Mouse (Mus musculus): ENCODE data around the gene Egfl7.

Egfl7 gene

GRCm38 (mm10) chr2:26571400-26571799 is 8.4 kb upstream of the Egfl7 start:
- DNase-seq, result peak; percentile 49

DNA sequence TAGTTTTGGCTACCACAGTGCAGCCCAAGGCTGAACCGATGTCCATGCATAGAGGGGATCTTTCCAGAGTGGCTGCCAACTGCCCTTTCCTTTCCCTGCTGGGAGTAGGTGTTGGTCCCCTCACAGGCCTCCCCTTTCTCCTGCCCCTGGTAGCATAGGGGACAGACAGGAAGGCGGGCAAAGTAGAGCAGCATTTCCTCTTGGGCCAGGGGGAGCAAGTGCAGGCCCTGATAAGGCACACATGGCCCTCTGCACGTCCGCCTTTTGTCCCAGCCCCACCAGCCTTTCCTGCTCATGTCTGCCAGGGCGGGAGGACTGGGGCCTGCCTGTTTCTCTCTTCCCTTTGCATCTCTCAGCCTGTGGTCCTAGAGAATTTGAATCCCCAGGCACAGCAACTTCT is 8.0 kb upstream of the Egfl7 start:
- DNase-seq, result peak; percentile 69

DNA sequence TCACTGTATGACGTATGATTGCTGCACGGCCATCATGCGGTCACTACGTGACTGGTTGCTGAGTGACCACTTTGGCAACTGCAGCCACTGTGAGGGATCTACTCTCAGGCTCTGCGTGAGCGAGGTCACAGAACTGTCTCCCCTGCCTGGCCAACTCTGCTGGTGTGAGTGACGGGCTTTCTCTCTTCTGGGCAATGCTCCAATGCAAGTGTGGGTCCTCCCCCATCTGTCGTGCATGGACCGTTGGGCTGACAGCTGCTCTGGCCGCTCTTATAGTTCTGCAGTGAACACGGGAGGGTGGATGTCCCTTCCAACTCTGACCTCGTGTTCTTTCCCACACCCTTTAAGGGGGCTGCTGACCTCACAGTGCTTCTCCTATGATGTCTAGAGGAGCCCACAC is 6.4 kb upstream of the Egfl7 start:
- peak; percentile 63 for DNase-seq

DNA sequence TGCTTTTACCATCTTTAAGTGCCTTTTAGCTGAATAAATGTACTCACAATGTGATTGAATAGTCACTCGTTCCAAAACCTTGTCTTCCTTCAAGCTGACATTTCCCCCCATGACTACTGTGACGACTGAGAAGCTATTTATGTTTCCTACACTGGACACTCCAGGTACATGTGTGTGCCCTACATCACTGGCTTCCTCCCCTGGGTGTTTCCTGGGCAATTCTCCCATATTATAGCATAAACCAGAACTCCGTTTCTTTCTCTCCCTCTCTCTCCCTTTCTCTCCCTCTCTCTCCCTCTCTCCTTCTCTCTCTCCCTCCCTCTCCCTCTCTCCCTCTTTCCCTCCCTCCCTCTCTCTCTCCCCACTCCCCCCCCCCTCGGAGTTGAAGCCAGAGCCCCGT is 6.0 kb upstream of the Egfl7 start:
- DNase-seq, result no peak

GRCm38 (mm10) chr2:26574862-26575261 is 5.0 kb upstream of the Egfl7 start:
- no peak for DNase-seq

DNA sequence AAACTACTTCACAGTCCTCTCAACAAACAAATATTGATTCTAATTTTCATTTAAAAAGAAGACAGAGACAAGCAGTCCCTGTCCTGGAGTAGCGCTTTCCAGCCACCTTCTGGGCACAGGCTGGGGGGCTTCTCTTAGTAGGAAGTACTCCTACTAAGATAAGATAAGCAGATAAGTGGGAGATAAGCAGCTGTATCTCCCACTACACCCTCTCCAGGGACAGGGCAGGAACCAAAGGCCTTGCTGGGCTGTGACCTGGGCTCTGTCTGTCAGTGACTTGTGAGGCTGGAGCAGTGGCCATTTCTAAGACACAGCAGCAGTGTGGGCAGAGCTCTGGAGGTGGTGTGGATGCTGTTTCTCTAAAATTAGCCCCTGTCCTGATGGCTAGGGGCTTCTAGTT is 4.4 kb upstream of the Egfl7 start:
- no peak for DNase-seq

- peak; percentile 74 for DNase-seq
Measured at GRCm38 (mm10) chr2:26575865-26576264, 3.9 kb upstream of the Egfl7 start.

DNA sequence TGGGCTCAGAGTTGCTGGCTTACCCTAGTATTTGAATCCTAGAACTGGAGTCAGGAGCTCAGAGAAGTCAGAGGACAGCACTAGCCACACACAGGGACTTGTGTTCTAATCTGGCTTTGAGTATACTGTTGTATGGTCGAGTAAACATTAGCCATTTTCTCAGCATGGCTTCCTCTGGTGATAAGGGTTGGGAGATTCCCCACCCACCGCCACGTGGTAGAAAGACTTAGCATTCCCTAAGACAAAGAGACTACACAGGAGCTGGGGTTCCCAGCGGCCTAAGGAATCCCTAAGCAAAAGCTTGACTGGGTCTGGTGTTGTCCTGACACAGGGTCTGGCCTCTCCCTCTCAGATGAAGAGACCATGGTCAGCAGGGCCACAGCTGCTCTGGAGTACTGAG is 3.4 kb upstream of the Egfl7 start:
- DNase-seq, result no peak

DNA sequence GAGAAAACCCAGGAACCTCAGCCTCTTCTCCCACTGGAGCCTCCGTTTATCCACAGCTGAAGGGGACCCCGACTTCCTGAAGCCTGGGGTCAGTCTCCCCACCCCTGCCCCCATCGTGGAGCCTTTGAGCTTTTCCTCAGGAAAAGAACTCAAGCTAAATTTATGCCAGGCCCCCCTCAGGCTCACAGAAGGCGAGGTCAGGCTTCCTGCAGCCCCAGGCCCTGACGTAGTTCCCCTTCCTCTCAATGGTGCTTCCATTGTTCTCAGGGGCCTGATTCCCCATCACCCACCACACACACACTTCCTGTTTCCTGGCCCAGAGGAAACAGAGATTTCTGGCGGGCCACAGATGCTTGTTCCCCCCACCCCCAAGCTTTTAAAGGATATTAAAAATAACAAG is 1.4 kb upstream of the Egfl7 start:
- peak; percentile 83 for DNase-seq

GRCm38 (mm10) chr2:26580751-26581150 is 937 bp downstream of the Egfl7 start:
- peak; percentile 54 for DNase-seq

GRCm38 (mm10) chr2:26582203-26582602 is 2.4 kb downstream of the Egfl7 start:
- peak; percentile 67 for DNase-seq

GRCm38 (mm10) chr2:26582741-26583140 is 2.9 kb downstream of the Egfl7 start:
- DNase-seq, result no peak

GRCm38 (mm10) chr2:26583640-26584039 is 3.8 kb downstream of the Egfl7 start:
- DNase-seq, result peak; percentile 79

DNA sequence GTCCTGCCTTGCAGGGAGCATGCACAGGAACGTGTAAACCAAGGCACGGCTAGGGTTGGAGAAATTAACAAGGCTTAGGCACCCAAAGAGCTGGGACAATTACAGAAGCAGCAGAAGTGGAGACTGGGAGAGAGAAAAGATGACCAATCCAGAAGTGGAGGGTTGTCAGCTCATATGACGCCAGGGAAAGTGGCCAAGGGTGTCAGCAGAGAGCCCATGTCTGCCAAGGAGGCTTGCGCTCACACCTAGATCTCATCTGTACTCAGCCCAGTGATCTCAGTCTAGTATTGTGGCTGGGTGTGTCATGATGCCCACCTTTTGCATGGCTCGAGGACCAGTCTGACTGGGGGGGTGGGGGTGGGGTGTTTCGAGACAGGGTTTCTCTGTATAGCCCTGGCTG is 5.9 kb downstream of the Egfl7 start:
- DNase-seq, result no peak

DNA sequence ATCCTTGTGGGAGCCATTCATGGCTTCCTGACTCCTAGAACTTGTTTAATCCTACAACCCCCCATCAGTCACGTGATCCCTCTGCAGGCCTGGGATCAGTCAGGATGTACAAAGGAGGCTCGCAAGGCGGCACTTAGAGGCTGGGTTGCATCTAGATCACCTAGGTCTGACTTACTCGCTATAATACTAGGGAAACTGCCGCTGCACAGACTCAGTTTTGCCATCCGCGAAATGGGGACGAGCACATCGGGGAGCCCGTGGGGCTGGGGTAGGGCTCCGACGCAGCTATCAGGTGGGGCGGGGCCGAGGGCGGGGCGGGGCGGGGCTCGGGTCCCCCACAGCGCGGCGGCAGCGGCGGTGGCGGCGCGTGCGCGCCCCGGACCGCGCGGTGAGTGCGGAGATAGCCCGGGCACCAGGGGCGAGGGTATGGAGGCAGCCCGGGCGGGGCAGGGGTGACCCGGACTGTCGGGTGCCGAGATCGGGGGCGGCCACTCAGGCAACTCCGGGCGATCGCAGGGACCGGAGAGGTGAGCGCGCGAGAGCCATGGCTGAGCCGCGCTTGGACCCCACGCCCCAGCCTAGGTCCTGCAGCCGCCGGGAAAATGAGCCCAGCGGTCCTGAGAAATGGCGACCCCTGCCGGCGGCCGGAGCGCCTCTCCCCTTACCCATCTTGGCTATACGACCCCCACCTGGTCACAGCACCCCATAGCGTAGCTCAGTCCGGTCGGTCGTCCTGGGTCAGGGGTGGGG is 6.7 kb downstream of the Egfl7 start, which contains the start of gene Gm20532:
Gm20532 (plus strand) TSS at position 346 of the 750 bp plus-strand sequence.
- DNase-seq, result peak; percentile 59

- DNase-seq, result no peak
Measured at GRCm38 (mm10) chr2:26587044-26587405, 7.2 kb downstream of the Egfl7 start.

- no peak for DNase-seq
Measured at GRCm38 (mm10) chr2:26588573-26588972, 8.8 kb downstream of the Egfl7 start.

DNA sequence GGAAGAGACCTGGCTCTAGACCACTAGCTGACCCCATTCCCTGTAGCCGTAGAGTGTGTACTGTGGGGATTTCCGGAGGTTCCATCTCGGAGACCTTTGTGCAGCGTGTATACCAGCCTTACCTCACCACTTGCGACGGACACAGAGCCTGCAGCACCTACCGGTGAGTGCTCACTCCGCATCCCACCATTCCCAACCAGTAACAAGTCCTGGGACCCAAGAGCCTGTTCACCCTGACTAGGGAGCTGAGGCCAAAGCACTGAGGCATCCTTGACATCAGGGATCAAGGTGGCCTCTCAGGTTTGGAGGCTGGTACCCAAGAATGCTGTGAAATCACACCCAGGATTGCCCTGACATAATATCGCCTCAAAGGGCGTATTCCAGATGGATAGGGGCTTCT is 9.5 kb downstream of the Egfl7 start:
- no peak for DNase-seq

GRCm38 (mm10) chr2:26590282-26590681 is 10.5 kb downstream of the Egfl7 start:
- DNase-seq, result no peak

- DNase-seq, result no peak
Measured at GRCm38 (mm10) chr2:26590962-26591361, 11.1 kb downstream of the Egfl7 start.

DNA sequence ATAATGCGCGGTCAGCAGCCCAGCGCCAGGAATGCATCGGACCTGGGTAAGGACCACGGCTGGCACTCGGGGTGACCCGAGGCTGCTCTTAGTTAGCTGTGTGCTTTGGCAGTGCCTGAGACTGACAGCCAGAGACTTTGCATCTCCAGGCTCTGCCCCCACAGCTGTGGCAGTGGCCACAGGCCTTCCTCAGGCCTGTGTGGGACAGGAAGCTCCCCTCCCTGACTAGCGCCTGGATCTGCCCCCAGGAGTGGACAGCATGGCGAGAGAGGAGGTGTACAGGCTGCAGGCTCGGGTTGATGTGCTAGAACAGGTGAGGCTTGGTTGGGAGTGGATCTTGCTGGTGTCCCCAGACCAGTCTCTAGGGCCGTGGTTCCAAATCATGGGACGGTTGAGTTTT is 11.6 kb downstream of the Egfl7 start:
- no peak for DNase-seq

DNA sequence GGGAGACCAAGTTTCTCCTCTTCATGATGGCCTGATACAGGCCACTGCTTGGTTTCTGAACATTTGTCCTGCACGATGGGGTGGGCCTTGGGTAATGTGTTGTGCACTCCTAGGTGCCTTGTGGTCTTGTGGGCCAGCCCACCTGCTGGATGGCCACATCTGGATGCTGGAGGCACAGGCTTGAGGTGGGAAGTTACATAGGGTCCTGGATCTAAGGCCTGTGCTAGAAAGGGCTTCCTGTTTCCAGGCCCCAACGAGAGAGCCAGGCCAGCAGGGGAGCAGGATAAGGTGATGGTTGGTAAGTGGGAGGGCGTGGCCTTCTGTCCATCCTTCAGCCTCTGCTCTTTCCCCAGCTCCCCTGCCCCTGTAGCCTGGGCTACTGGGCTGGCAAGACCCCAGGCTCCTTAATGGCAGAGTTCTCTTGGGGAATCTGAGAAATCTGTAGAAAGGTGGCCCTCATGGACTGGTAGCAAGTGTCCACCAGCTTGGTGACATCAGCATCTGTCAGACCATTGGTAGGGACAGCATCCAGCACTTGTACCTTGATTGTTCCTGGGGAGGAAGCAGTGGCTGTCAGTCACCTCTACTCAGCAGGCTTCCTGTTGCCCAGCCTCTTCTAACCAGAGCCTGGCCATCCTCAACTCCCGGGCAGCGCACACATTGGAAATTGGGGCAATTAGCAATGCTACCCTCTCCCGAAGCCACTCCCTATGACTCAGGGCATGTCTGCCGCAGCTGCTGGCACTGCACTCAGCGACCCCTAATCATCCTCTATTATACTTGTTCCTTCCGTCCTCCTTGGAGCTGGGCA is 13.6 kb downstream of the Egfl7 start:
- no peak for DNase-seq

- peak; percentile 88 for DNase-seq
Measured at GRCm38 (mm10) chr2:26594022-26594346, 14.2 kb downstream of the Egfl7 start.

- no peak for DNase-seq
Measured at GRCm38 (mm10) chr2:26594461-26594933, 14.7 kb downstream of the Egfl7 start.

Data from kidney, adult 9 months (tissue).